Mouse (Mus musculus) spleen, adult 18-20 months (tissue): ENCODE data around the gene Hoxa5.

ENCODE experiments used
- DNase-seq, 2 experiments: peaks; one replicate each; pipeline ENCODE4 v3.0.0; 2022; ENCODE audit warnings: mixed read lengths in 2 of 2

Gene Hoxa5

DNA sequence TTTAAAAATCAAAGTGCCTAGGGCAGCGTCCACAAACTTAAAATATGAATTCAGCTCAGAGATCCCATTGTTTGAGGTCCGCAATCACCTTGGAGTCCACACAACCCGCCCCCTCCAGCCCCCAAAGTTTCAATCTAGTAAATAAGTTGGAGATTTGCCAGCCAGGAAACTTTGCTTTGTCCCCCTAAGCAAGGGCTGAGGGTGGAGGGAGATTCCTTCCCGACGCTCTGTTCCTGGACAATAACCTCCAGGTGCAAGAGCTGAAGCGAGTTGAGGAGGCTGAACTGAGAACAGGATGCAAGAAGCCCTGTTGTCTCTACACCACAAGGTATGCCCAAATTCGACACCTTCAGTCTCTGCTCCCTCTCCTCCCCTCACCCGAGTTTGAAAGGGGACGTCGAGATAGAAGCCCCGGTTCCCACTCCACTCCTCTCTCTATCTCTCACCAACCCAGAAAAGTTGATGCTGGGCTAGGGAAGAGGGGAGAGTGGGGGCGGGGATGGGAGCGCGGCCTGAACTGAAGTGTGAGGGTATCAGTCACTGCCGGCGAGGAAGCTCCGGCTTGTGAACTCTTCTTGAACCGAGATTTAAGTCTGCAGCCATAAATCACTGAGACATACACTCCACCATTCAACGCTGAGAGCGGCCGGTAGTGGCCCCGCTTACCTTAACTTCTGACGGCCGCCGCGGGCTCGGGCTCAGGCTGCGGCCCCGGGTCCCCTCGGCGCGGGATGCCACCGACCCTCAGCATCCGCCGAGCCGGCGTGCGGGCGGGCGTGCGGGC, 29.2 kb downstream of the Hoxa5 start:
- DNase-seq, result no peak

DNA sequence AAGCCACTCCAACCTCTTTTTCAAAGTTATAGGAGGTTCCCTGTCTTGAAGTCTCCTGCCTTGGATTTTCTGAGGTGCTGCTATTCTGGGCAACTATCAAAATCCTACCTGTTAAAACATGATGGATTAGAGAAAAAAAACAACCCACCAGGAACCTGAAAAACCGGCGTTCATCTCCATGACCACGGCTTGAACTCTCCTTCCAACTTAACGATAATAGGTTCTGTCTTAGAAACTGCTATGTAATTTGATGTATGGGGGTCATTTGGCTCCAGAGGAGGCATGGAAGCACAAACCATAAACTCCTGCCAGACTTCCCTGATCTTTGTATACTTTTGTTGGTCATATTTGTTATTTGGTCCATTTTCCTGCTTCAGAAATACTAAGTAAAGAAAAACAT, 30.7 kb downstream of the Hoxa5 start:
- DNase-seq, result no peak

DNA sequence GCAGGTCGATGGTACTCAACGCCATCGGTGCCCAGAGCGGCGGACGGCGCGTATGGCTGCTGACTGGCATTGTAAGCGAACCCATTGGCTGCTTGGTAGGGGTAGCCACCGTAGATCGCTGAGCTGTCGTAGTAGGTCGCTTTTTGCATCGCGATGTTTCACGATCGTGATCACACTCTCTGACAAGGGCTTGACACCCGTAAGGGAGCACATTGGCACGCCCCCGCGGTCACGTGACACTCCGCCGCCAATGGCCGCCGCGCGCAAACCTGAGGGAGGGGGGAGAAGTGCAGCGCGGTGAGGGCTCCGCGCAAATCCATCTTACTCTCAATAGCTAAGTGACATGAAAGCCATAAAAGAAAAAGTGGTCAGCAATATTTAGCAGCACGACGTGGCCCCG, 31.9 kb downstream of the Hoxa5 start:
- DNase-seq, result no peak

DNA sequence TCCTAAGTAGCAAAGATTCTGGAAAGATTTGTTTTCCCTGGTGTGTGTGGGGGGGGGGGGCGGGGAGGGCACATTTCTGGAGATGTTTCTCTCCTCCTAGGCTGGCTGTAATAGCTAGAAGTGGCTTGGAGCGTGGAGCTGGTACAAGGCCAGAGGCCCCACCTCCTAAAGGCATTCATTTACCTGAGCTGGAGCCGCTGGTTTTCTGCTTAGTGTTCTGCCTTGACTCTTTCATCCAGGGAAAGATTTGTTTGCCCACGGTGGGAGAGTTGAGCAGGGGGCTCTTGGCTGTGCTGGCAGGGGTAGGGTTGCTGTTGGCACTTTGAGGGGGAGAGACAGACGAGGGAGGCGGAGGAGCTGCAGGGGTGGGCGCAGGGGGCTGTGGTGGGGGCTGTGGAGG, 32.4 kb downstream of the Hoxa5 start:
- no peak for DNase-seq

DNA sequence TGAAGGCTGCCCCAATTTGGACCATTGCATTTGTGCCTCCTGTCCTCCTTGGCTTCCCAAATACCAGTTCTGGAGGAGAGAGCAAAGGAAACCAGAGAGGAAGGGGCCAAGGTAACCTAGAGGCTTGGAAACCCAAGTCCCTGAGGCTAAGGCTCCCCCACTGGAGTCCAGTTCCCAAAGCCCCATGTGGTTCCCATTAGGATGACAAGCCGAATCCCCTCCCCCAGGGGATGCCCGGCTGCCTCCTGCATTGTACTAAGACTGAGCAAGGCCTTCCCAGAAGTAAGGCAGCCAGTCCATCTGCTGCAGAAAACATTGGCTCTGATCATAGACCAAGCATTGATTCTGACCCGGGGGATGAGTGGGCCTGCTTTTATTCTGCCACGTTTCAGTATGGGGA, 33.1 kb downstream of the Hoxa5 start:
- DNase-seq, result no peak

DNA sequence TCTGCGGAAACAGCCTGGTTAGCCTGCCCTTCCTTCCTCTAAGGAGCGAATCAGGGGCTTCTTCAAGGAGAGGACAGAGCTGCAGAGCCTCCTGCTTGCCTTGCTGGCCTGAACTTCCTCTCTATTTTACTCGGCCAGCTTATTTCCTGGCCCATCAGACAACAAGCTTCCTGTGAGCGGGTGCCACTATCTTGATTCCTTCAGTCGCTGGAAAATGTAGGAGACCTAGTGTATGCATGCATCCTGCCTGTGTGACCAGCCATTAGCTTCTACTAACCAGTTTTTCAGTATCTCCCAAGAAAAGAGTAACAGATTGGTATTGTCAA, 33.5 kb downstream of the Hoxa5 start:
- no peak for DNase-seq

DNA sequence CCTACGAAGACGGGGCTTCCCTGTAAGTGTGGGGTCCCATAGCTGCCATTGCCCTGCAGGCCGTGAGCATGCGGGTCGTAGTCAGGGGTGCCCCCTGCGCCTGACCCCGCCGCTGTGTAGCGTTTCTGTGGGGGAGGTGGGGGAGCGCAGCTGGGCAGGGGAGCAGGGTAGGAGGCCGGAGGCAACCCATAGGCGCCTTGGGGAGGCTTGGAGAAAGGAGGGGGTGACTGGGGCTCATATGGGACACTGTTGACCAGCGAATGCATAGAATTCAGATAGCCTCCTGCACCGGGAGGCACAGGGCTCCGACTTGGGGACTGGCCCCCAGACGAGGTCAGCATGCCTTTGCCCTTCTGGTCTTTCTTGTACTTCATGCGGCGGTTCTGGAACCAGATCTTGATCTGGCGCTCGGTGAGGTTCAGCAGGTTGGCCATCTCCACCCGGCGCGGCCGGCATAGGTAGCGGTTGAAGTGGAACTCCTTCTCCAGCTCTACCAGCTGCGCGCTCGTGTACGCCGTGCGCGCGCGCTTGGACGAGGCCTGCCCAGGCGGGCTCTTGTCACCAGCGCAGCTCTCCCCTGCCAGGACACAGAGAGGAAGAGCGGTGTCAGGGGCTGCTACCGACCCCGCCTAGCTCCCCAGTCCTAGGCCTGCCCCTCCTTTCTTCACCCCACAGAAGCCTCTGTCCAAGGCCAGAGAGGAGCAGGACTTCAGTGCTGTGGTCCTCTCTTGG, 34.1 kb downstream of the Hoxa5 start:
- DNase-seq, result no peak

DNA sequence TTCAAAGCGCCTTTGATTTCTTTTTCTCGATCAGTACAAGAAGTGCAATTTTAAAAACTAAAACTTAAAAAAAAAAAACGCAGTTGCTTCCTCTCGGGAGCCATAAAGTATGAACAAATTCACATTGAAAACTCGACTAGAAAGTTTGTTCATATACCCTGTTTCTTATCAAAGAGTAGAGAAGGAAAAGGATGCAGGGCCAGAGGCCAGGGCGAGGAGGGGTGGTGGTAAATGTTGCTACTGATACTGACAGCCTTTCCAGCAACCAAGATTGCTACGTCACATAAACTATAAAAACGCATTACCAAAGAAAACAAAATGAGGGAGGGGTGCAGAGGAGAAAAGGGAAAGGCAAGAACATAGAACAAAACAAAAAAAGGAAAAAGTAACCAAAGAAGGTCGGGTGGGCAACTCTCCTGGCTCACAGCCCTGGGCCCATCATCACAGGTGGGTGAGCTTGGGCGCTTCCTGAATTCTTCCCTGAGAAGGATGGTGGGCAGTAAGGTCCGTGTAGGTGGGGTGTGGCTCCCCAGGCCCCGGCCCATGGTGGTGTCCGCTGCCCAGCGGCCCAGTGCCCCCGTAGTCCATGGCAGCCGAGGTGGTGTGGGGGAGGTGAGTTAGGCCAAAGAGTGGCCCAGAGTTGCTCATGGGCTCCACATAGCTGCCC, 34.8 kb downstream of the Hoxa5 start:
- DNase-seq, result no peak

DNA sequence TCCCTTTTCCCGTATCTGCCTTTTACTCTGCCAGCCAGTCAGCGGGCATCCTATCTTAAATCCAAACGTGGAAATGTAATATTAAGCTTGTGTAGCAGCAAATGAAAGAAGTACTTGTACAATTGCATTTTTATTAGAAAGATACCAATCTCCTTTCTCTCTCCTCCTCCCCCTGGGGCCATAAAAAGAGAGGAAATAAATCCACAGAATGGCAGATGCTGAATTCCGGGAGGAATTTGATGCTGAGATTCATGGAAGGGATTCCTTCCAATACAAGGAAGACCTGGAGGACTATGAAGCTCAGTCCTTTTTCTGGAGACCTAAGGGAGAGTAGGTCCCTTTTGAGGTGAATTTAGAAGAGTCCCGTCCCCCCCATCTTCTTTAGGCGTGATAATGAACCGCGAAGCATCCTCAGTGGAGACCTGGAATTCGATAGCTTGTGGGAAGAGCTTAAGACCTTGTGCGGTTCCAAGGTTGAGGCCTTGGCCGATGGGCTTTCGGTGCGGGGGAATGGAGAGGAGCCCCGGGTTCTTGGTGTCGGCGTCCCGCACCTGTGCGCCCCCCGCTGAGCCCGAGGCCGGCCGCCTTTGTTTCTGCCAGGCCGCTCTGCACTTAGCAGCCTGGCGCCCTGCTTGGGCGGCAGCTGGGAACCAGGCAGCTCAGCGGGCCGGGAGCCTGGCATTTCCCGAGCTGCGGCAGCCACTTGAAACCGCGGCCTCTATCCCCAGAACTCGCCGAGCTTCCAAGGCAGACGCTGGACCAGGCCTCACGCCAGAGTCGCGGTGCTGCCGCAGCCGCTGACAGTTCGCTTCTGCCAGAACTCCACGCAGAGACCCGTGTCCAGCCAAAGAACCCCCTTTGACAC, 36.0 kb downstream of the Hoxa5 start:
- DNase-seq, result no peak

DNA sequence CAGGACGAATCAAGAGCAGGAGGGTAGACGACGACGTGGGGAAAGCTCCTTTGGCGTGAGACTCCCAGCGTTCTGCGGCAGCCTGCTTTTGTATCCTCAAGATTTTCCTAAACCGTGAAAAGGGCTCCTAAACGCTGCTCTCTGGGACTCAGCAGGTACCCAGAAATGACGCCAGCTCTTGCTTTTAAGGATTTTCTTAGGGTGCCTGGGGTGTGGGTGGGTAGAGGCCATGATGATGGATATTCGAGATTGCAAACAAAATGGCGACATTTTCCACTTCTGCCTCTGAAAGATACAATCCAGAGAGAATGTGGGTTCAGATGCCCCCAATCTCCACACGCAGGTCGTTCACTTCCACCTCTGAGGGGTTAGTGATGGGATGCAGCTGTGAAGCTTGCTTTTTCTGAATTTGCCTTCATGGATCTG, 36.6 kb downstream of the Hoxa5 start:
- DNase-seq, result no peak

DNA sequence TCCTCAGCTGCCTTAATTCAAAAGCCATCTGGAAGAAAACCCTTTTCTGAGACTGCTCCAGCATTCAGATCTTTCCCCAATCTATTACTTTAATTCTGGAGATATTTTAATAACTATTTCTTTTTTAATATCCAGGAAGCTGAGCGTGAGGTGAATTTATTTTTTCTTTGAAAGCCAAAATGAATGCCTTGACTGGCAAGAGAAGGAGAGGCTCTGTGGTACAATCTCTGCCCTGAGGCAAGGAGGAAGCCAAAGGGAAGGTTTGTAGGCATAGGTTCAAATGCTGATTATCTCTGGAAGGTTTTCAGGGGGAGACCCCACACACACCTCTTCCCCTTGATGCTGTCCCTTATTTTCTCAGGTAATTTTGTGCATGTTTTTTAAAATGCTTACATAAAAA, 37.2 kb downstream of the Hoxa5 start:
- DNase-seq, result no peak

DNA sequence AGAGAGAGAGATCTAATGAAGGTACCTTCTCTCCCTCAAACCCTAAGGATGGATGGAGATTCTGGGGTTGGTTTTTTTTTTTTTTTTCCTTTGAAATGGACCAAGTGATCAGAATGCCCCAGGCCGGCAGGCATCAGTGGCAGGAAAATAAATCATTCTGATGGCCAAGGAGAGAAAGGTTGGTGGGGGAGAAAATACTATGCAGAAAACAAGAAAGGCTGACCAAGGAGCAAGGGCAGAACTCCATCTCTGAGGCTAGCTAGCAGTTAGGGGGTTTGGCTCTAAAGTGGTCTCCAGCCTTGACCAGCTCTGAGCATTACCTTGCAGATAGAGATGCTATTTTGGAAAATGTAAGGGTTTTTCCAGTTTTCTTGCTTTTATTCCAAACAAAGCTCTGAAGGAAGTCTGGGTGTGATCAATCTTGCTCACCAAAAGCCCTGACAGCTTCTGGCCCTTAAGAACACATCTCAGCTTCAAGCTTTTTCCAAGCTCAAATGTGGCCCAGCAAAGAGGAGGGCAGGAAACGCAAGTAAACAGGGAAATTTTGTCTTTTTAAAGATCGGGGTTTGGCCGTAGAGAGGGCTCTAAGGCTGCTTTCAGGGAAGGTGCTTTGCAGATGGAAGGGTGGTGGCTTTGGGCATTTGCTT, 37.8 kb downstream of the Hoxa5 start:
- no peak for DNase-seq

DNA sequence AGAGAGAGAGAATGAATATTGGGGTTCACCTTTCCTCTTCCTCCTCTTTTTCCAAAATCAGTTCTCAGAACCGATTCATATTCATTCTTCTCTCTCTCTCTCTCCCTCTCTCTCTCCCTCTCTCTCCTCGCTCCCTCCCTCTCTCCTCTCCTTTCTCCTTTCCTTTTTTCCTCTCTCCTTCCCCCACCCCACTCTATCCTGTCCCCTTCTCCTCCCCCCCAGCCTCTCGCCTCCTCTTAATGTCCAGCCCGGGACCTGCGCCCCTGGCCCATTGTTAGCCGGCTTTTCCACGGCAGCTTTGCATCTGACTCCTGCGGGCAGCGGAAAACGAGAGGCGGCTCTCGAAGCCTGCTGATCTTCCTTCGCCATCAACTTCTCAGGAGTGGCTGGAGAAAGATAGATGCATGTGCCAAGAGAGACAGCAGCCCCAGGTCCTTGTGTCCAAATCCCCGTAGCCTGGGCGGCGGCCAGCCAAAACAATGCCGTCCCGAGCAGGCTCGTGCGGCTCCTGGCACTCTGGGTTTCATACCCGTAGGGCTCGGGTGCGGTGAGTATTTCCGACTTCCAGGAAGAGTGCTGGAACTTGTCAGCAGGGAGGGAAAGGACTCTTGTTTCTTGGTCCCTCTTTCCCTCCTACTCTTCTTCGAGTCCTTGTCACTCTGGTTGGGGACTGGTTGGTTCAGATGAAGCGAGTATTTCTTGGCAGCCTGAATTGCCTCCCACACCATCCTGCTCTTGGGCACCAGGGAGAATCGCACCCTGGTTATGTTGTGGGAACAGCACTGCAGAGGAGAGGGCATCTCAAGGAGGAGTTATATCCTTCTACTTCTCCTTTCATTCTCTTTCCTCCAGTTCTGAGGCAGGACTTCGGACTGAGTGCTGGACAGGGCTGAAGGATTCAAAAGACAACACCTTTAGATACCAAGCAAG, 38.7 kb downstream of the Hoxa5 start:
- no peak for DNase-seq

DNA sequence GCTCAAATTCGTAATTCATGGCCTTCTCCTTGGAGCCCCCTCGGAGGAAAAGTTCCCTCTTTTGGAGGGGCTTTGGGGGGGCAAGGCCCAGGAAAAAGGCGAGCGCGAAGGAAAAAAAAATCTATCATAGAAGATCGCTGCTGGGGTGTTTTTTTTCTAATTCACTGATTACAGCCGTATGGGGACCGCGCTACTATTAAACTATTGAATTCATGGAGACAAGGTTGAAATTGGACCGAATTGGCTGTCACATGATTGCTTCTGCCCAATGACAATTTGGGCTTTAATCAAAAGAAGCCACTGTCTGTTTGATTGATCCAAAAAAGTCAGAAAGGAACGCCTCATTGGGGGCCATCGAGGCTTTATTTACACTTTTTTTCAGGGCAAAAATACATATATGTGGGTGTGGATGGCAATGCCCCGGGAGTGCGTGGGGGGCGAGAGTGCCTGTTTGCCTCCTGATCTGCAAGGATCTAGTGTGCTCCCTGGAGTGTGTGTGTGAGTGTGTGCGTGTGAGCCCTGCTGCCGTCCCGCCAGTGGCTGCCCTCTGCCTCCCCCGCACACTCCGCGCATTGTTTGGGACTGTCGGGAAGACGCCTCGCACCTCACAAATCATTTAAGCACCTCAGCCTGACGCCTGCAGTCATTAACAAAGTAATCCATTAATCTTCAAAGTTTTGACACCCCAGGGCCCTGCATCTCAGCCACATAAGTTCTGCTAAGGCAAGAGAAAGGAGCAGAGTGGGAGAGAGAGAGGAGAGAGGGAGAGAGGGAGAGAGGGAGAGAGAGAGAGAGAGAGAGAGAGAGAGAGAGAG, 39.6 kb downstream of the Hoxa5 start, which contains the start of gene Hoxa2:
Gene Hoxa2, minus strand, starts transcription at position 206 of the 815 bp plus-strand sequence.
- no peak for DNase-seq

DNA sequence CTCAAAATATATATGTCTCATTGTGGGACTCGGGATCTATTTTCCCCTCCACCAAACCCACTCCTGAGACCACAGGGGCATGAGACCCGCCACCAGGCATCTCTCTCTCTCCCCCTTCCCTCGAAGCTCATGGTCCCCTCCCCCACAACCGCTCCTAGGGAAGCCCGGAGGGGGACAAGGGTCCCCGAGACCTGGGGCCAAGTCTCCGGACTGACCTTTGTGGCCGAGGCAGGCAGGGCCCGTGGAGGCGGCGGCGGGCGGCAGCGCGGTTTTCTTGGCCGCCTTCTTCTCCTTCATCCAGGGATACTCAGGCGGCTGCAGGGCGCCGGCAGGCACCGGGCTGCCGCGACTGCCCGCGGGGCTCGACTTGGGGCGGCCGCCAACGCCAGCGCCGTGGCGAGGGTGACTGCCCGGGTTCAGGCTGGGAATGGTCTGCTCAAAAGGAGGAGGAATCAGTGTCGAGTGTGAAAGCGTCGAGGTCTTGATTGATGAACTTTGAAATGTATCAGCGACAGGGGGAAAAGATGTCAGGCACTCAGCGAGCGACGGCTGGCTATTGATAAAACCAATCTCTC, 40.2 kb downstream of the Hoxa5 start:
- DNase-seq, result no peak

DNA sequence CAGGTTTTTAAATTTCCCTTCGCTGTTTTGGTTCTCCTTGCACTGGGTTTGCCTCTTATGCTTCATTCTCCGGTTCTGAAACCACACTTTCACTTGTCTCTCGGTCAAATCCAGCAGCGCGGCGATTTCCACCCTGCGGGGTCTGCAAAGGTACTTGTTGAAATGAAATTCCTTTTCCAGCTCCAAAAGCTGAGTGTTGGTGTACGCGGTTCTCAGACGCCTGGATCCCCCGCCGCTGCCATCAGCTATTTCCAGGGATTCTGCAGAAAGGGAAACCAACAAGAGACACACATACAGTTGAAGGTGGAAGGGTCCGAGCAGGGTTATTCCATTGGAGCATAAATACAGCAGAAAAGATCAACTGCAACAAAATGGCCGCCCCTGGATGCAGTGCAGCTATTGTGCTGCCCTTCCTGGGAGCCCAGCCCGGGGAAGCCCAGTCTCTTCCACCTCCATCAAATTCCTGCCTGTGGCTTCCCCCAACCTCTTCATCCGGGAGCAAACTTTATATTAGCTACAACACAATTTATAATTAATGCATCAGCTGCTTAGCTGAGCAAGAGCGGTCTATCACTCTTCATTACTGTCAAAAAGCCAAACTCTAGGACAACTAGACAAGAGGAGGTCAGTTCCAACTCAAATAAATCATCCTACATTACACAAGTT, 40.9 kb downstream of the Hoxa5 start:
- DNase-seq, result no peak

DNA sequence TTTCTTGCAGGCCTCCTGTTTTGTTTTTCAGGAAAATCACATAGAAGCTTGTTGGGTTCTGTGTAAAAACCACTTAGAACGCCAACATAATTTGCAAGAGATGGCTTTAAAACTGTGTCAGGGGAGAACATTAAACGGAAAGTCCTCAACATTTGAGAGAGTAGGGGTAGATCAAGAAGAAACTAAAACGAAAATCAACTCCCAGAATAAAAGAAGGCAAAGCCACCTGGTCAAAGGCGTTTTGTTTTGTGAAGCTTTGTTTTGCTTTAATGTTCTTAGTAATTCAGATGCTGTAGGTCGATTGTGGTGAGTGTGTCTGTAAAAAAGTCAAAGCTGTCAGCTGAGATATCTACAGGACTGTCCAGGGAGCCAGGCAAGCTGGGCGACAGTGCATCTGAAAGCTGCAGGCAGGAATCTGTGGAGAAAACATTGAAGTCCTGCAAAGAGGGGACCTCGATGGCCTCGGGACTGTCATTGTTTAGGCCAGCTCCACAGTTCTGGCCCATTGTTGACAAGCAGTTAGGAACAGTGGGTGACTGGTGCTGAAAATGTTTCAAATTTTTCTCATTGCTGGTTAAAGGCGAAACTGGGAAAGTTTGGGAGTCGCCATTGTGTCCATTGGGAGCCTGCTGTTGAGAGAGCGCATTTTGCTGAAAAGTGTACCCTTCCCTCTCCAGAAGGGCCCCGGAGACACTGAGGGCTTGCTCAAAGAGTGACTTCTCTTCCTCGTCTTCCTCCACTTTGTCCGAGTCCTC, 41.6 kb downstream of the Hoxa5 start:
- DNase-seq, result no peak

DNA sequence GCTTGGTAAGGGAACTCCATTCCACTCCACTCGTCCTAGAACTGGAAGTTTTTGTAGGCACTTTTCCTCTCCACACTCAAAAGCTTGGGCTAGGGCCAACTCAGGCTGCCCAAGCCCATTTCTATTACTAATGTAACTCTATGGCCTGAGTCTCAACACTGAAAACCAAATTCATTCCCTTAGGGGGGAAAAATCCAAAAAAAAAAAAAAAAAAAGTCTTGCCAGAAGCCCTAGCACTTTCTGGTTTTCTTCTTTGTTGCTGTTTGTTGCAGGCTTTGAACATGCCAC, 42.4 kb downstream of the Hoxa5 start:
- DNase-seq, result no peak
